Mouse (Mus musculus): ENCODE results near the gene Ptprcap. TPM values are rescaled to one million over a fixed set of nuclear protein-coding genes. Genes with fewer than 3 reads are reported as not detected.

Ptprcap gene
- polyA plus RNA-seq, 1 experiment from 2014 or later = 5.1 TPM

DNA sequence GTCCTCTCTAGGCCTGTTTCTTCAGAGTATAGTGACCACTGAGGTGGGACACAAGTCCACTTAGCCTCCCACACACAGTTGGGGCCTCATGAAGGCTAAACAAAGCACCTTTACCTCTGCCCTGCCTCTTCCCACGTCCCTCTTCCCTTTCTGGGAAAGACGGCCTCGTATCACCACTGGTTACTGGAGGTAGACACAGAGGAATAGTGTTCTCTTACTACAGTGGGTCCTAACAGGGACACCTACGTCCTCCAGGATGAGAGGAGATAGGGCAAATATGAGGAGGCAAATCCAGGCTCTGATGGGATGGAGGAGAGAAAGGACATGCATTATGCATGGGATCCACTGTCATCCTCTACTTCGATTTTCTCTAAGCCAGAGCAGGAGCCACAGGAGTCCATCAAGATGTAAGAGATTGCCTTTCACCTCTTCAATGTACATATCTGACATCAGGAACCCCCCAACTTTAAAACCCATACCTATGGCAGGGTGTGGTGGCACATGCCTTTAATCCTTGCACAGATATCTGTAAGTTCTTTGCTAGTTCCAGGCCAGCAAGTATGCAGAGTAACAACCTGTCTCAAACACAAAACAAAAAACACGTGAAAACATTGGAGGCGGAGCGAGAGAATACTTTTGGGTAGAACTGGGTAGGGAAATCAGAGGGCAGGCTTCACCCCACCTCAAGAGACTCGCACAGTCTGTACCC is 5.5 kb upstream of the Ptprcap start:
- ATAC-seq (ENCODE audit: low read depth) (no peak), DNase-seq (ENCODE audit: low spot score) (no peak)
- peak overlapping the region; percentile 87 for H3K4me3 ChIP-seq (ENCODE audit: low read depth, low read length)
- peaks cover 28% of the 10 kb centered on the region for H3K36me3 ChIP-seq (ENCODE audit: control insufficient read depth, insufficient read depth, low read length)
- H3K27ac ChIP-seq (replicated peaks; ENCODE audit: low read depth, low read length) = peak overlapping the region; percentile 44; the same call in 1 of the 2 replicates
- no peaks in the 10 kb centered on the region for H3K27me3 ChIP-seq (replicated peaks; ENCODE audit: control insufficient read depth, insufficient read depth, low read length)
- 32% methylated on average over 9 of the region's 9 CpGs for WGBS
- no peaks in the 10 kb centered on the region for H3K9me3 ChIP-seq (ENCODE audit: control insufficient read depth, low read length)
- peaks cover 11% of the 10 kb centered on the region; the same call in 1 of the 2 replicates for H3K4me1 ChIP-seq (ENCODE audit: control insufficient read depth, insufficient read depth, low read length)
- H3K9ac ChIP-seq (ENCODE audit: low read depth, low read length) = peak overlapping the region; percentile 90
- H3K4me2 ChIP-seq (ENCODE audit: low read depth, low read length) = peak overlapping the region; percentile 75

DNA sequence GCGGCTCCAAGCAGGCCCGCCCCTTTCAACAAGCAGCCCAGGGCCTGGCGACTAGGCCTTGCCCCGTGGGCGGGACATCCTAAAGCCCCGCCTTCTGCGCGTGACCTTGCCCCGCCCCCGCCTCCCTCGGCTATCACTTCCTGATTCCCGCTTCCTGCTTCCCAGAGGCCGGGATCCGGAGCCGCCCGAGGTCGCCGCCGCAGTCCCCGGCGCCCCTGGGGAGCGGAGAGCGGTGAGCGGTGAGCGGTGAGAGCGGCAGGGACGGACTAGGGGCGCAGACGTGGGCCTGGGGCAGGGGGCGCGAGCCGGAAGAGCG is 5.0 kb upstream of the Ptprcap start, which contains the start of gene Coro1b:
Coro1b (plus strand) TSS at position 129 of the 316 bp plus-strand sequence.
- peak within 1 kb of the TSS; percentile 90 for H3K9ac ChIP-seq (ENCODE audit: low read depth, low read length)
- H3K4me3 ChIP-seq (ENCODE audit: low read depth, low read length) = peak within 1 kb of the TSS; percentile 87
- peaks cover 11% of the 10 kb centered on the region; the same call in 1 of the 2 replicates for H3K4me1 ChIP-seq (ENCODE audit: control insufficient read depth, insufficient read depth, low read length)
- peak within 1 kb of the TSS; percentile 75 for H3K4me2 ChIP-seq (ENCODE audit: low read depth, low read length)
- H3K27me3 ChIP-seq (replicated peaks; ENCODE audit: control insufficient read depth, insufficient read depth, low read length) = no peaks in the 10 kb centered on the region
- H3K36me3 ChIP-seq (ENCODE audit: control insufficient read depth, insufficient read depth, low read length) = peaks cover 33% of the 10 kb centered on the region
- peak; percentile 96 for DNase-seq (ENCODE audit: low spot score)
- H3K27ac ChIP-seq (replicated peaks; ENCODE audit: low read depth, low read length) = peak within 1 kb of the TSS; percentile 59
- ATAC-seq (ENCODE audit: low read depth) = peak; percentile 97
- no peaks in the 10 kb centered on the region for H3K9me3 ChIP-seq (ENCODE audit: control insufficient read depth, low read length)
- WGBS = 0% methylated on average over 15 of the region's 33 CpGs

DNA sequence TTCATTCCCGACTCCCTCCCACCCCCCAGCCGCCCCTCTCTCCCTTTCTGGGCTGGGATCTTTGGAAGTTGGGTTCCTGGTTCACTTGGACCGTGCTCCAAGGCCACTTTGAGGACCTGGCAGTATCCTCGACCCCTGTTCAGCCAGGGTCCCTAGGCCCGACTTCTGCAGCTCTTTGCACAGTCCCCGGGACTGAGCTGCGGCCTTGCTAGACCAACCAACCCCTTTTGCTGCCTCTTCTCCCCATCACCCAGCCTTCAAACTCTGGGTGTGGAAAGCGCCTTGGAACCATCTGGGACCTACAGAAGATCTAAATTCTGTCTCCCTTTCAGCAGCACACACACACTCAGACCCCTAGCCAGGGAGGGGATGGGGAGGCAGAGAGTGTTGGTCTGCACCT is 4.6 kb upstream of the Ptprcap start:
- Histone ChIP-seq H3K9ac (ENCODE audit: low read depth, low read length) (peak overlapping the region; percentile 90), H3K36me3 (ENCODE audit: control insufficient read depth, insufficient read depth, low read length) (peaks cover 36% of the 10 kb centered on the region), H3K4me2 (ENCODE audit: low read depth, low read length) (peak overlapping the region; percentile 75), H3K27ac (replicated peaks; ENCODE audit: low read depth, low read length) (peak overlapping the region; percentile 59), H3K4me1 (ENCODE audit: control insufficient read depth, insufficient read depth, low read length) (peaks cover 11% of the 10 kb centered on the region; the same call in 1 of the 2 replicates), H3K27me3 (replicated peaks; ENCODE audit: control insufficient read depth, insufficient read depth, low read length) (no peaks in the 10 kb centered on the region), H3K9me3 (ENCODE audit: control insufficient read depth, low read length) (no peaks in the 10 kb centered on the region), H3K4me3 (ENCODE audit: low read depth, low read length) (peak overlapping the region; percentile 87)
- 3% methylated on average over 8 of the region's 8 CpGs for WGBS
- ATAC-seq (ENCODE audit: low read depth) (peak; percentile 23; the same call in 1 of the 2 replicates), DNase-seq (ENCODE audit: low spot score) (no peak)

DNA sequence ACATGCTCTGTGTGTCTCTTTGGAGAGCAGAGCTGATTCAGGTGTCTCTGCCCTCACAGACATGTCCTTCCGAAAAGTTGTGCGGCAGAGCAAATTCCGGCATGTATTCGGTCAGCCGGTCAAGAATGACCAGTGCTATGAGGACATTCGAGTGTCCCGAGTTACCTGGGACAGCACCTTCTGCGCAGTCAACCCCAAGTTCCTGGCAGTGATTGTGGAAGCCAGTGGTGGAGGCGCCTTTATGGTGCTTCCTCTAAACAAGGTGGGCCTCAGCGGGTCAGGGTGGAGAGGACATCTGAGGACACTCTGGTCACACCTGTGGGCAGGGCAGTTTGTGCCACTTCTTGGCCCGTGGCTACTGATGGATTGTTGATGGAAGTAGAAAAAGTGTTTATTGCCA is 4.1 kb upstream of the Ptprcap start:
- no peak overlapping the region for H3K27ac ChIP-seq (replicated peaks; ENCODE audit: low read depth, low read length)
- no peak for DNase-seq (ENCODE audit: low spot score)

DNA sequence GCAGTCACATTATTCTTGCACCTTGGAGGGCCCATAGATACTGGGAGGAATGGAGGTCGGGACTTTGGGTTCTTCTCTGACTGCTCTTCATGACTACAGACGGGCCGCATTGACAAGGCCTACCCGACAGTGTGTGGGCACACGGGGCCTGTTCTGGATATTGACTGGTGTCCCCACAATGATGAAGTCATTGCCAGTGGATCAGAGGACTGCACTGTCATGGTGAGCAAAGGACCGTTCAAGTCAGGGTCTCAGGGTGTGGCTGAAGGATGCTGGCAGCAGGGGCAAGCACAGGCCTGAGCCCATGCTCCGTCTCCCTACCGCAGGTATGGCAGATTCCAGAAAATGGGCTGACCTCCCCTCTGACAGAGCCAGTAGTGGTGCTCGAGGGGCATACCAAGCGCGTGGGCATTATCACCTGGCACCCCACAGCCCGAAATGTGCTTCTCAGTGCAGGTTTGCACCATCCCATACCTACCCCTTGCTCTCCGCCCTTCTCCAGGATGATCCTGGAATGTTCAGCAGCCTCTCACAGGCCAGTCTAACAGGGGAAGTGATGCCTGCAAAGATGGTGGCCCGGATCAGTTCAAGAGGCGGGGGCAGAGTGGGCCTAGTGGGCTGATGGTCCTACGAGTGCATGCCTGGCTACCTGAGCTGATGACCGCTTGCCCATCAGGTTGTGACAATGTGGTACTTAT is 3.5 kb upstream of the Ptprcap start:
- H3K4me1 ChIP-seq (ENCODE audit: control insufficient read depth, insufficient read depth, low read length) = peaks cover 11% of the 10 kb centered on the region; the same call in 1 of the 2 replicates
- no peaks in the 10 kb centered on the region for H3K9me3 ChIP-seq (ENCODE audit: control insufficient read depth, low read length)
- DNase-seq (ENCODE audit: low spot score) = no peak
- peaks cover 39% of the 10 kb centered on the region for H3K36me3 ChIP-seq (ENCODE audit: control insufficient read depth, insufficient read depth, low read length)
- no peak for ATAC-seq (ENCODE audit: low read depth)
- H3K9ac ChIP-seq (ENCODE audit: low read depth, low read length) = peak overlapping the region; percentile 90; the same call in 1 of the 2 replicates
- H3K27me3 ChIP-seq (replicated peaks; ENCODE audit: control insufficient read depth, insufficient read depth, low read length) = no peaks in the 10 kb centered on the region
- WGBS = 93% methylated on average over 16 of the region's 17 CpGs
- no peak overlapping the region for H3K4me2 ChIP-seq (ENCODE audit: low read depth, low read length)
- no peak overlapping the region for H3K4me3 ChIP-seq (ENCODE audit: low read depth, low read length)
- no peak overlapping the region for H3K27ac ChIP-seq (replicated peaks; ENCODE audit: low read depth, low read length)

More for the DNA sequence above, 4.1 kb upstream of the Ptprcap start:
- 86% methylated on average over 11 of the region's 11 CpGs for WGBS
- H3K4me3 ChIP-seq (ENCODE audit: low read depth, low read length) = peak overlapping the region; percentile 87
- ATAC-seq (ENCODE audit: low read depth) = no peak
- H3K9ac ChIP-seq (ENCODE audit: low read depth, low read length) = peak overlapping the region; percentile 90
- H3K4me2 ChIP-seq (ENCODE audit: low read depth, low read length) = peak overlapping the region; percentile 75
- H3K9me3 ChIP-seq (ENCODE audit: control insufficient read depth, low read length) = no peaks in the 10 kb centered on the region
- no peaks in the 10 kb centered on the region for H3K27me3 ChIP-seq (replicated peaks; ENCODE audit: control insufficient read depth, insufficient read depth, low read length)
- peaks cover 11% of the 10 kb centered on the region; the same call in 1 of the 2 replicates for H3K4me1 ChIP-seq (ENCODE audit: control insufficient read depth, insufficient read depth, low read length)
- peaks cover 39% of the 10 kb centered on the region for H3K36me3 ChIP-seq (ENCODE audit: control insufficient read depth, insufficient read depth, low read length)

DNA sequence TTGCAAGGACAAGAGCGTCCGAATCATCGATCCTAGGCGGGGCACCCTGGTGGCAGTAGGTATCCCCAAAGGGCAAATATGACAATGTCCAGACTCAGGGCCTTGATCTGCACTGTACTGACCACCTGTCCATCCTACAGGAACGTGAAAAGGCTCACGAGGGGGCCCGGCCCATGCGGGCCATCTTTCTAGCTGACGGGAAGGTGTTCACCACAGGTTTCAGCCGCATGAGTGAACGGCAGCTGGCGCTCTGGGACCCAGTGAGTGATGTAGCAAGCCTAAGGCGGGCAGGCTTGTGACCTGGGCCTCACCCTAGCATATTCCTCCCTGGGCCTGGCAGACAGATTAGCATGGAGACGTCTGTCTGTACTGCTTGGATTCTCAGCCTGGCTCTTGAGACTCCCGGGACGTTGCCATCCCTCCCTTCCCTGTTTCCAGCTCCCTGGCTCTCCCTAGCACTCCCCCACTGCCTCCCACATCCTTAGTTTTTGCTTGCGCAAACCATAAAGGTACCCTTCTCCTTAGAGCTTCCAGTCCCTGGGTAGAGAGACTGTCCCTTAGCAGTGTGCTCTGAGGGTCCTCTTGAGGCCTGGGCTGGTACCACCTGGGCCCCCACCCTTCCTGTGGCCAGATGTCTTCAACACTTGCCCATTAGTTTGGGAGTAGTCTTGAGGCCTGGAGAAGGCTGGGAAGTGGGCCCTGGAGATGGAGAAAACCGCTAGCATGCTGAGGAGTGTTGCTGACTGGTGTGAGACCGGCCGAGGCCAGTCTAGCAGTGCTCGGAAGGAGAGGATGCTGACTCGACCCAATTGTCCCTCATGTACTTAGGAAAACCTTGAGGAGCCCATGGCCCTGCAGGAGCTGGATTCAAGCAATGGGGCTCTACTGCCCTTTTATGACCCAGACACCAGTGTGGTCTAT is 2.6 kb upstream of the Ptprcap start:
- H3K9ac ChIP-seq (ENCODE audit: low read depth, low read length) = no peak overlapping the region
- WGBS = 86% methylated on average over 22 of the region's 22 CpGs

DNA sequence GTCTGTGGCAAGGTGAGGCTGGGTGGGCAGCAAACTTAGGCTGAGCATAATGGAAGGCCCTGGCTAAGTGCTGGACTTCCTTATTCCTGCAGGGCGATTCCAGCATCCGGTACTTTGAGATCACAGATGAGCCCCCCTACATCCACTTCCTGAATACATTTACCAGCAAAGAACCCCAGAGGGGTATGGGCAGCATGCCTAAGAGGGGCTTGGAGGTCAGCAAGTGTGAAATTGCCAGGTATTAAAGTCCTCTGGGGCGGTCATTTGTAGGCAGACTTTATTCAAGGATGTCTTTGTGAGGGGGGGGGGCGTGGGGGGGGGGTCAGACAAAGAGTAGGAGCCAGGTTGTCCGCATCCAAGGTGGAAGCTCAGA is 1.9 kb upstream of the Ptprcap start:
- Histone ChIP-seq H3K9me3 (ENCODE audit: control insufficient read depth, low read length) (no peaks in the 10 kb centered on the region), H3K27ac (replicated peaks; ENCODE audit: low read depth, low read length) (no peak overlapping the region), H3K4me3 (ENCODE audit: low read depth, low read length) (no peak overlapping the region), H3K36me3 (ENCODE audit: control insufficient read depth, insufficient read depth, low read length) (peaks cover 46% of the 10 kb centered on the region), H3K9ac (ENCODE audit: low read depth, low read length) (no peak overlapping the region), H3K4me1 (ENCODE audit: control insufficient read depth, insufficient read depth, low read length) (peaks cover 11% of the 10 kb centered on the region; the same call in 1 of the 2 replicates), H3K27me3 (replicated peaks; ENCODE audit: control insufficient read depth, insufficient read depth, low read length) (no peaks in the 10 kb centered on the region), H3K4me2 (ENCODE audit: low read depth, low read length) (no peak overlapping the region)
- WGBS = 71% methylated on average over 5 of the region's 5 CpGs
- DNase-seq (ENCODE audit: low spot score) = no peak
- no peak for ATAC-seq (ENCODE audit: low read depth)

More for the DNA sequence above, 2.6 kb upstream of the Ptprcap start:
- Histone ChIP-seq H3K27ac (replicated peaks; ENCODE audit: low read depth, low read length) (no peak overlapping the region), H3K4me3 (ENCODE audit: low read depth, low read length) (no peak overlapping the region), H3K9me3 (ENCODE audit: control insufficient read depth, low read length) (no peaks in the 10 kb centered on the region), H3K36me3 (ENCODE audit: control insufficient read depth, insufficient read depth, low read length) (peaks cover 40% of the 10 kb centered on the region), H3K27me3 (replicated peaks; ENCODE audit: control insufficient read depth, insufficient read depth, low read length) (no peaks in the 10 kb centered on the region), H3K4me1 (ENCODE audit: control insufficient read depth, insufficient read depth, low read length) (peaks cover 11% of the 10 kb centered on the region; the same call in 1 of the 2 replicates), H3K4me2 (ENCODE audit: low read depth, low read length) (no peak overlapping the region)
- ATAC-seq (ENCODE audit: low read depth) (no peak), DNase-seq (ENCODE audit: low spot score) (no peak)

DNA sequence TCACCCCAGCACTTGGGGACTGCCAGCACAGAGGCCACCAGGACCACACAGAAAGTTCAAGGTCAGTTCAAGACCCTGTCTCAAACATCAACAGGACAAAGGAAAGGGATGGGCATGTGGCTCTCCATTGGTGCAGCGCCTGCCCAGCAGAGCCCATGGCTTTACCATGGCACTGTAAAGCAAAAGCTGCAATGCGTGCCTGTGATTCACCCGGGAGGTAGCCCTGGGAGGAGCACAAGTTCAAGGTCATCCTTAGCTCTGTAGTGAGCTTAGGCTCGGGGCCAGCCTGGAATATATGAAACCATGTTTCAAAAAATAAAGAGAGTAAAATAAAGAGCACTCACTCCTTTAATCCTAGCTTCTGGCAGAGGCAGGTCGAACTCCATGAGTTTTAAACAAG is 1.5 kb upstream of the Ptprcap start:
- Histone ChIP-seq H3K4me3 (ENCODE audit: low read depth, low read length) (no peak overlapping the region), H3K27ac (replicated peaks; ENCODE audit: low read depth, low read length) (no peak overlapping the region), H3K4me1 (ENCODE audit: control insufficient read depth, insufficient read depth, low read length) (peaks cover 11% of the 10 kb centered on the region; the same call in 1 of the 2 replicates), H3K27me3 (replicated peaks; ENCODE audit: control insufficient read depth, insufficient read depth, low read length) (no peaks in the 10 kb centered on the region), H3K36me3 (ENCODE audit: control insufficient read depth, insufficient read depth, low read length) (peaks cover 50% of the 10 kb centered on the region), H3K9ac (ENCODE audit: low read depth, low read length) (no peak overlapping the region), H3K4me2 (ENCODE audit: low read depth, low read length) (no peak overlapping the region), H3K9me3 (ENCODE audit: control insufficient read depth, low read length) (no peaks in the 10 kb centered on the region)
- ATAC-seq (ENCODE audit: low read depth) (no peak), DNase-seq (ENCODE audit: low spot score) (no peak)
- WGBS = 87% methylated on average over 5 of the region's 5 CpGs
